Comparison of ENCODE assay signal across 28 mouse cellular contexts in the genomic region with DNA sequence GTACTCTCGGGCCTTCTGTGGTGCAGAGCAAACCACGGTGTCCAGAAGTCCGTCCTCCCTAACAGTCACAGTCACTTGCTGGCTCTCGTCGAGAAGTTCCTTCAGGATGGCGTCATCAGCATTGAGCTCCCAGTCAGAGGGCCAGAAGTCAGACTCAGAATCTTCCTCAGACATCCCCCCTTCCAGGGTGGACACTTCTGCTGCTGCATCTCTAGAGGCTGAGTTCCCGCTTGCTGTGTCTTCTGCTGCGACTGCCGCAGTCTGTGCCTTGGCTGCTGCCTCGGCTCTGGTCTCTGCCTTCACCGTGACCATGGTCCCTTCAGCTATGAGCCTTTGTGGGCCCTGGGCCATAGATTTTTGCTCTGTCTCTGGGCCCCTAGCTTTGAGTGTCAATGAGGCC. TPM values are rescaled to one million over a fixed set of nuclear protein-coding genes. Genes with fewer than 3 reads are reported as not detected.
"Had no signal": no experiment of that assay in that cellular context is flagged by ENCODE, and none has a peak within 500 bp of the region (broad histone marks: within the 10 kb centered on the region; RNA-seq: fewer than 3 reads in every experiment).

No protein-coding gene starts in this region.

- H3K4me3 ChIP-seq: gastrocnemius, adult 2 months; heart, adult 2 months; heart, embryonic 13.5 days; heart, embryonic 15.5 days; hindbrain, embryonic 10.5 days; hindbrain, embryonic 12.5 days; intestine, embryonic 15.5 days; layer of hippocampus, adult 2 months; left cerebral cortex, adult 2 months; limb, embryonic 10.5 days; limb, embryonic 12.5 days; liver, embryonic 13.5 days had no signal

- H3K36me3 ChIP-seq: heart, embryonic 15.5 days; hindbrain, embryonic 10.5 days; hindbrain, embryonic 12.5 days; intestine, embryonic 15.5 days had no signal

- H3K9me3 ChIP-seq: heart, embryonic 13.5 days; heart, embryonic 15.5 days; hindbrain, embryonic 10.5 days; hindbrain, embryonic 12.5 days; intestine, embryonic 15.5 days; limb, embryonic 10.5 days; limb, embryonic 12.5 days; liver, embryonic 13.5 days had no signal

- H3K4me1 ChIP-seq: heart, embryonic 13.5 days; heart, embryonic 15.5 days; hindbrain, embryonic 12.5 days; intestine, embryonic 15.5 days; limb, embryonic 12.5 days had no signal

- DNase-seq: gastrocnemius, adult 2 months; gastrocnemius, postnatal 10 days; gastrocnemius, postnatal 25 days; heart, adult 2 months; heart, postnatal 4 days; kidney, adult 18-20 months; kidney, adult 8-10 months; kidney, postnatal 10 days; kidney, postnatal 4 days; liver; liver, embryonic 13.5 days had no signal

- H3K9ac ChIP-seq: heart, embryonic 13.5 days; heart, embryonic 15.5 days; hindbrain, embryonic 12.5 days; hindbrain, embryonic 14.5 days; intestine, embryonic 15.5 days; limb, embryonic 12.5 days; liver, embryonic 13.5 days had no signal

- H3K27me3 ChIP-seq: heart, embryonic 13.5 days; heart, embryonic 15.5 days; hindbrain, embryonic 12.5 days; intestine, embryonic 15.5 days; limb, embryonic 12.5 days; liver, embryonic 13.5 days had no signal

- H3K4me2 ChIP-seq: heart, embryonic 13.5 days; heart, embryonic 15.5 days; hindbrain, embryonic 12.5 days; hindbrain, embryonic 14.5 days; intestine, embryonic 15.5 days; limb, embryonic 12.5 days; liver, embryonic 11.5 days; liver, embryonic 13.5 days had no signal

- H3K27ac ChIP-seq: gastrocnemius, adult 2 months; heart, adult 2 months; heart, embryonic 13.5 days; heart, embryonic 15.5 days; hindbrain, embryonic 10.5 days; hindbrain, embryonic 12.5 days; hindbrain, embryonic 14.5 days; intestine, embryonic 15.5 days; layer of hippocampus, adult 2 months; left cerebral cortex, adult 2 months; limb, embryonic 10.5 days; limb, embryonic 12.5 days; liver, embryonic 13.5 days had no signal

- ATAC-seq: hindbrain, embryonic 16.5 days; inflammation-experienced regulatory T-cells, adult 6 months; intestine, embryonic 15.5 days; intestine, postnatal 0 days had no signal

RNA-seq across cellular contexts. Expression of gene Fndc11, which starts 14.9 kb away (rescaled TPM):
- polyA plus RNA-seq: heart, postnatal 0 days; hindbrain, embryonic 14.5 days; intestine, embryonic 15.5 days; intestine, postnatal 0 days; liver, embryonic 13.5 days had no signal

RNA-seq across cellular contexts. Expression of gene Srms, which starts 21.7 kb away (rescaled TPM):
- polyA plus RNA-seq: hindbrain, embryonic 10.5 days had no signal

RNA-seq across cellular contexts. Expression of gene Ptk6, which starts 32.1 kb away (rescaled TPM):
- polyA plus RNA-seq: heart, adult 2 months; heart, postnatal 0 days; hindbrain, embryonic 10.5 days; hindbrain, embryonic 12.5 days; hindbrain, embryonic 14.5 days; hindbrain, embryonic 16.5 days; kidney, embryonic 14.5 days; kidney, embryonic 16.5 days; limb, embryonic 10.5 days; limb, embryonic 12.5 days; liver, embryonic 11.5 days had no signal
